Mouse (Mus musculus) layer of hippocampus, adult 8-10 months (tissue): ENCODE measurements around the gene Acsl1. TPM values are rescaled to one million over a fixed set of nuclear protein-coding genes. Genes with fewer than 3 reads are reported as not detected.
"Not testable (repeated sequence)": the region's sequence is repeated elsewhere in the genome, so short reads cannot be mapped to it uniquely, and the experiment has no call there.

ENCODE experiments used
- DNase-seq, 2 experiments: peaks; one replicate each; pipeline ENCODE4 v3.0.0; 2022; ENCODE audit warnings: low spot score in 2 of 2
- total RNA-seq, 4 experiments: library from RNA; stranded (reverse); gene quantifications; 2 replicates each; pipeline ENCODE4 v1.2.4; 2022

The Acsl1 gene
- total RNA-seq, 4 experiments from 2014 or later, result 40.6 to 49.2 (median 47.4) TPM

DNA sequence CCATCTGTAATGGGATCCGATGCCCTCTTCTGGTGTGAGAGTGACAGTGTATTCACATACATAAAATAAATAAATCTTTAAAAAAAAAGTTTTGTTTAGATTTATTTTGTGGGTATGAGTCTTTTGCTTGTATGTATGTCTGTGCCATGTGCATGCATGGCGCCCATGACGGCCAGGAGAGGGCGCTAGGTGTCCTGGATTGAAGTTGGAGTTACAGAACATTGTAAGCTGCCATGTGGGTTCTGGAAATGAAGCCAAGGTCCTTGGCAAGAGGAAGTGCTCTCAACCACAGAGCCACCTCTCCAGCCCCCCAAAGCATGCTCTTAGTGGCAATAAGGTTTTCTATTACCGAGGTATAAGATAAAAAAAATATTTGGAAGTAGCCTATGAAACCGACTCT is 88.6 kb downstream of the Acsl1 start:
- DNase-seq, result no peak

- DNase-seq, result no peak
Observed at GRCm38 (mm10) chr8:46562333-46562732, 91.5 kb downstream of the Acsl1 start.

GRCm38 (mm10) chr8:46566914-46567529 is 96.2 kb downstream of the Acsl1 start:
- peak; percentile 74 to 78 for DNase-seq

DNA sequence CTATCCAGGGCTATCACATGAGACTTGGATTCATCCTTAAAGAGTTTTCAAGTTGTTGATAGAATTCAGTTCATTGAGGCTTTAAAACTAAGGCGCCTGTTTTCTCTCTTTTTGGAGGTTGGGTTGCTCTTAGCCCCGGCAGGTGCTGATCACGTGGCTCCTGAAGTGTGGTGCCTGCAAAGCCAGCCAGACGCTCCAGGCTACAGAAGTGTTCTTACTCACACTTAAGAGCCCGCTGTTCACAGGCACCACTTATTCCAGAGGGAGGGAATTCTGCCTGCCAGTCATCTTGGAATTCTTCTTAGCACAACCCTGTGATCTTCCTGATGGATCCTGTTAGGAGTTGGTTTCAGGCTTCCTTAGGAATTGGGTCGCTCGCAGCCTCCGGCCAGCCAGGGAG is 97.1 kb downstream of the Acsl1 start:
- DNase-seq, result no peak

DNA sequence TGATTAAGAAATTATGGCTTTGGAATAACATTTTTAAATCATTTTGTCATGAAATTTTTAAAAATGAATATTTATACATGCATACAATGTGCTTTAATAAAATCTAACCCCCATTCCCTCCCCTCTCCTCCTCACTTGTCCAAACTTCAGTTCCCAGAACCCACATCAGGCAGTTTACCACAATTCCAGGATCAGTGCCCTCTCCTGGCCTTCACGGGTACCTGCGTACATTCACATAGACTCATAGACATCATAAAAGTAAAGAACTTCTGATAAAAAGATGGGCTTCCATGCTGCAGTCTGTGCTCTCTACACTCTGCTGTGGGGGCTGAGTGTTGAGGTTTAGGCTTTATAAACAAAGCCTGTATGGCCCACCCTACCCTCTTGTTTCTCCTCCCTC is 98.1 kb downstream of the Acsl1 start:
- no peak for DNase-seq

DNA sequence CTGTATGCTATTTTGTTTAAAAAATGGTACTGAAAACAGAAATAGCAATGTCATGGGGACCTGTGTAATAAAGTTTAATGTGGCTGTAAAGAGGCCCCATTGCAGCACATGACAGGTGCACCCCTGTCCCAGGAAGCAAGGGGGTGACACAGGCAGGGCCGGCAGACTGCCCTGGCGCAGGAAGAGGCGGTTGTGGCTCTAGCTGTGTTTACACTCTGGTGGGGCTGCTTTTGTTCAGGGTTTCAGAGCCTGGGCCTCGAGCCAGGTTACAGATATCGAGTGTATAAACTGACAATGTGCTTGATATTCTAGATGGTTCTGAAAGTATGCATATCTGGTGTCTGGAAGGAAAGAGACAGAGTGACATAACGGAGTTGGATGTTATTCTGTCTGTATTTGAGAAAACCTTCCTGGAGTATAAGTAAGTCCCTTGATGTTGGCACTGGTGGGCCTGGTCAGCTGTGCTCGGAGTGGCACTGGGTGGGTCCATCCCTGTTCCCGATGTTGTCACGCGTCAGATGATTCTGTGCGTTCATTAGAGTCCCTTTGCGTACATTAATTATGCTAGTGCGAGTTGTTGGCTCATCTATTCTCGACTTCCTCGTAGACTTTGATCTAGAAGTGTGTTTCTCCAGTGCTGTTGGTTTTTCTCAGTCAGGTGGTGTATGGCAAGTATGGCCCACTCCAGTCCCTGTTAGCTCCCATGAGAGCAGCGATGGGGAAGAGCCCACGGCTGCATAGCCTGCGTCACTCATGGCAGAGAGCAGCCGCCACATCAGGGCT is 99.0 kb downstream of the Acsl1 start:
- no peak for DNase-seq

GRCm38 (mm10) chr8:46570673-46571072 is 99.8 kb downstream of the Acsl1 start:
- no peak for DNase-seq

DNA sequence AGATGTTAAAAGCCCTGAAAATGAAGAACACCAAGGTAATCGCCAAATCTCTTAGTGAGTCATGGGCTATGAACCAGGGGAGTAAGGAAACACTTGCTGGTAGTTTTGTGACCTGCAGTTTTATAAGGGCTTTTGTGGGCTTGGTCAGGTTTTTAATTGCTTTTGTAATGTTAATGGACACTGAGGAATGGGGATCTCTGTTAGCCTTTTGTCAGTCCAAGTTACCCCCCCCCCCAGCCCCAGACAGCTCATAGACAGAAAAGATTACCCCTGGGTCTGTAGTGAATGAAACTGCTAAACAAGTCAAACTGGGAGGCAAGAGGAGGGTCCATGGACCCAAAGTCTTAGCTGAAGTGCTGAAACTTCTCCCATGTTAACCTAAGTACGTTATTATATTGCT is 102.6 kb downstream of the Acsl1 start:
- no peak for DNase-seq

GRCm38 (mm10) chr8:46573964-46574363 is 103.1 kb downstream of the Acsl1 start:
- no peak for DNase-seq

- no peak for DNase-seq
Observed at GRCm38 (mm10) chr8:46578794-46579193, 108.0 kb downstream of the Acsl1 start.

GRCm38 (mm10) chr8:46584328-46584727 is 113.5 kb downstream of the Acsl1 start:
- not testable (repeated sequence) for DNase-seq

- no peak for DNase-seq
Observed at GRCm38 (mm10) chr8:46585576-46585975, 114.7 kb downstream of the Acsl1 start.

Other genes with a start within 250 kb of the Acsl1 start
- gene Helt, start 176.4 kb upstream of the Acsl1 start, total RNA-seq, result not detected
- gene Cenpu, start 81.0 kb downstream of the Acsl1 start, total RNA-seq, result 1 to 10 TPM; 1.3 to 4.5 (median 1.9) TPM
- gene Primpol, start 146.2 kb downstream of the Acsl1 start, total RNA-seq, result 1 to 10 TPM; 3.9 to 7.1 (median 5.6) TPM
- 10 to 100 TPM in 3 of 4 experiments, 1 to 10 TPM in 1; 9.7 to 14.5 (median 10.9) TPM for gene Casp3, start 146.3 kb downstream of the Acsl1 start, total RNA-seq